Mouse (Mus musculus) left cerebral cortex, postnatal 10 days (tissue): ENCODE data around the gene Gper1. TPM values are rescaled to one million over a fixed set of nuclear protein-coding genes. Genes with fewer than 3 reads are reported as not detected.
"Not testable (repeated sequence)": the region's sequence is repeated elsewhere in the genome, so short reads cannot be mapped to it uniquely, and the experiment has no call there.

Experiments
- DNase-seq, 2 experiments: peaks; one replicate each; pipeline ENCODE4 v3.0.0; 2021 to 2022; ENCODE audit warnings: low spot score in 2 of 2, mixed read lengths in 1 of 2; ENCODE audit errors: extremely low spot score in 1 of 2
- intact Hi-C: fragments of 180-260 bp; cut with DNase I; formaldehyde crosslinking; loops from one replicate; pipeline ENCODE4 v1.15.1; 2025
- total RNA-seq, 2 experiments: library from RNA; stranded (reverse); gene quantifications; 2 replicates each; pipeline ENCODE4 v1.2.3; 2021

Gene Gper1
- total RNA-seq, 2 experiments from 2014 or later: 2.9 to 3.3 TPM

GRCm38 (mm10) chr5:139388694-139389675 lies 34.0 kb upstream of the Gper1 start:
- intact Hi-C loops: no loop called here
- peak; percentile 46 to 78 for DNase-seq

- DNase-seq: peak; percentile 36 to 79
Measured at GRCm38 (mm10) chr5:139389676-139390061, 33.3 kb upstream of the Gper1 start.

GRCm38 (mm10) chr5:139390324-139391119 lies 32.4 kb upstream of the Gper1 start:
- DNase-seq, intact Hi-C loops: not testable (repeated sequence)

More at GRCm38 (mm10) chr5:139389676-139390061, 33.3 kb upstream of the Gper1 start:
- intact Hi-C loops: no loop called here

DNA sequence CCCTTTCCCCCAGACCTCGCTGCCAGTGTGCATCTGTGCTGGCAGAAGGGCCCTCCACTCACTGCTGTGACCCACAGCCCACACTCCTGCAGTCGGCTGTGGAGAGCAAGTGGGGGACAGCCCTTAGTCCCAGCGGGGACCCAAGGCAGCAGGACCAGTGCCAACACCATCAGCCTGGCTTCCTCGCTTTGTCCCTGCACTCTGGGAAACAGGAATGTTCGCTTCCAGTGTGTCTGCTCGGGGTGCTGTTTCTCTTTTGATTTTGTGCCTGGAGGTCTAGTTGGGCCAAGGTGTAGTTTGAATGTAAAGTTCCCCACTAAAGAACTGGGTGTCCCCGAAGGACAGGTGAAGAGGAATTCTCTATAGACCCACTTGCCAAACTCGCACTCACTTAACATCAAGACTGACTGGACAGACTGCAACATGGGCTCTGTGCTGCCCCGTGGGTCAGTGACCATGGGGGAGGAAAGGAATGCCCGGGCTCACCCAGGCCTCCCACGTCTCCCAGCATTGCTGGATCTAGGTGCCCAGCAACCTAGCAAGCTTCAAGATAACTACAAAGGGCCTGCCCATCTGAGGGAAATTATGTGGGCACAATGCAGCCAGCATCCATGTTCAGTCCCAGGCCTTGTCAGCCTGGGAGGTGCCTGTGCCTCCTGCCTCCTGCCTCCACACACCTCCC lies 31.5 kb upstream of the Gper1 start:
- peak in 1 of 2 experiments; percentile 80 for DNase-seq
- intact Hi-C loops: no loop called here

- DNase-seq: no peak
- intact Hi-C loops: no loop called here
Measured at GRCm38 (mm10) chr5:139392219-139393196, 30.4 kb upstream of the Gper1 start.

GRCm38 (mm10) chr5:139393197-139393588 lies 29.8 kb upstream of the Gper1 start:
- DNase-seq: no peak
- intact Hi-C loops: no loop called here

DNA sequence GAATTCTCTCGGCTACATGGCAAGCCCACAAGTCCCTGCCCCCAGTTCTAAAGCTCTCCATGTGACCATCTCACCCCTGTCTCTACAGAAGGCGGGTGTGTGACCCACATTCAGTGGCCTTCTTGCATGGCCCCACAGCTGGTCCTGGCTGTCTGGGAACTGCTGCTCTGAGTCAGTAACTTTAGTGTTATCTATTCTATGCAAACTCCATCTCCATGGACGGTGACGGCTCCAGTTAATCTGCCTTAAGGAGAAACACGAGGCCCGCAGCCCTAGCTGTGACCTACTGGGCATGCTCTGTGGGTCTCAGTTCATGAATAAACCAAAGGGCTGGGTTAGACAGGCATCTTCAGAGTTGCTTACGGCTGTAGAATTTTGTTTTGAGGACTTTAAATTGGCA lies 28.6 kb upstream of the Gper1 start:
- DNase-seq: no peak
- intact Hi-C loops: no loop called here

DNA sequence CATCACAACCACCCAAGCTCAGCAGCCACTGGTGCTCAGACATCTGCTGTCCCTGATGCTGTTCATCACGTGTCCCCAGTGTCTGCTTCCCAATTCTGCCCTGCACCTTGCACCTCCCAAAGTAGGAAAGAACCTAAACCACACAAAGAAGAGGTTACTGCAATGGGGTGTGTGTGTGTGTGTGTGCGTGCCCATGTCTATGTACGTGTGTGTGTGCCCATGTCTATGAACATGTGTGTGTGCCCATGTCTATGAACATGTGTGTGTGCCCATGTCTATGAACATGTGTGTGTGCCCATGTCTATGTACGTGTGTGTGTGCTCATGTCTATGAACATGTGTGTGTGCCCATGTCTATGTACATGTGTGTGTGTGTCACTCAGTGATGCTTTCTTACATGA lies 27.4 kb upstream of the Gper1 start:
- no peak for DNase-seq
- intact Hi-C loops: loop anchor here (5.0 kb wide), 1 partner anchor 33 kb away; no protein-coding TSS in a partner anchor

DNA sequence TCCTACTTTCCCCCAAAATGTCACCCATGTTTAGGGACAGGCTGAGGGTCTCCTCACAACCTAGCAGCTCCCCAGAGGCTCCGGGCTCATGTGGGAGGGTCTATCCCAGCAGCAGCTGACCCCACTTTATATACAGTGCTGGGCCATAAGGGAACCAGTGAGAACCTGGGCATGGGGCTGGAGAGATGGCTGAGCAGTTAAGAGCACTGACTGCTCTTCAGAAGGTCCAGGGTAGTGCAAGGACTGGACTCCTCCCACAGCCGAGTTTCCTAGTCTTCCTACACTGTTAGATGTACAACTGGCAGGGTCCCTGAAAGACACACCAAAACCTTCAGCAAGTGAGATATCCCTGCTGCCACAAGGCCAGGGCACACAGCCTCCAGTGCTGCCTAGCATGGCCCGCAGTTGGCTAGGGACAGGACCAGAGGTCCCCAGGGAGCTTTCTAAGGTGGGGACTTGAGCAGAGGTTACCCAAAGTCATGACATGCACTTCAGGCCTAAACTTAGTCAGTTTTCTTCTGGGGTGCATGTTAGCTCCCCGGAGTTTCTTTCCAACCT lies 25.5 kb upstream of the Gper1 start:
- no peak for DNase-seq
- intact Hi-C loops: loop anchor here (5.0 kb wide), 1 partner anchor 35 kb away; no protein-coding TSS in a partner anchor

DNA sequence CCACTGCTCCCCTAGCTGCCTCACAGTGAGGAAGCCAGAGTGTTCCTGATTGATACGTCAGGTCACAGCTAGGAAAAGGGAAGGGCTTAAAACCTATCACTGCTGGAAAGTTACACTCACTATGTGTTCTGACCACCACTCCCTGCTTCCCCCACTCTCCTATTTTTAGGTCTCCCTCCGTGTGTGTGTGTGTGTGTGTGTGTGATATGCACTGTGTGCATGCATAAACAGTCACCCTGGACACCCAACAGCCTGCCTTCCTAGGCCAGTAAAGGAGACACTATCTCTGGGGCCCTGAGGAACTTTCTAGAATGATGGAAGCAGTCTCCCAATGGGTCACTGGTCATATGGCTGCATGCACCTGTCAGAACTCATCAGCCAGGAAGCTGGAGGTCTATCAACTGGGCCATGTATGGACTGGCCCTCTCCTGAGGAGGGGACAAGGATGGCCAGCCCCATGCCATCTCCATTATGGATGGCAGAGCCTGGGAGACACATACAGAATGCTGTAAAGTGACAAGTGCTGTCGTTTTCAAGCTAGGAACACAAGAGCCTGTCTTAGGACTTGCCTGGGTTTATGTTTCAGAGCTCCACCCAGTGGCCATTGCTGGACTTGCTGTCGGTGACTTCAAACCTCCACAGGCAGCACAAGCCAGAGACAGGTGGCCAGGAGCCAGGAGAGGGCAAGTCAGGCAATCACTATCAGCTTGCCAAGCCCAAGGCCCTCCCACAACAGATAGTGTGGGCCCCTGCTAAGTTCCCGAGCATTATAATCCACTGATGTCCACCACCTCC lies 24.8 kb upstream of the Gper1 start:
- intact Hi-C loops: loop anchor here (5.0 kb wide), 1 partner anchor 36 kb away; no protein-coding TSS in a partner anchor
- peak; percentile 89 to 95 for DNase-seq

DNA sequence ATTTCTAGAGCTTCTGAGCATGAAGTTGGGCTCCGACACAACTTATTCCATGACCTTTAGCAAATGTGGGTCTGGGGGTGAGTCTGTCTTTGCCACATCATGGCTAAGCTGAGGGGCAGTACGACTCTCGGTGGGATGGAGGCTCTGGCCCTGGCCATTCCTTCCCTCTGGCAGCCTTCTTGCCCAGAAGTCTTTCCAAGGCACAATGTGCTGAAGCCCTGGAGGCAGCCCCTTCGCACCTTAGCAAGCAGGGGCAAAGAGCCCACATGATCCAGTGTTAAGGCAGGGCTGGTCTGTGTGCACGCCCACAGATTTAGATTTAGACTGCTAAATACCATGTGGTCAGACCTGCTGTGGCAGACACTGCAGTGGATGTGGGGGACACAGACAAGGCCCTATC lies 24.2 kb upstream of the Gper1 start:
- intact Hi-C loops: loop anchor here (5.0 kb wide), 1 partner anchor 36 kb away; no protein-coding TSS in a partner anchor
- DNase-seq: no peak

- DNase-seq: no peak
Measured at GRCm38 (mm10) chr5:139399991-139400390, 23.0 kb upstream of the Gper1 start.

GRCm38 (mm10) chr5:139402106-139402505 lies 20.8 kb upstream of the Gper1 start:
- intact Hi-C loops: no loop called here
- DNase-seq: no peak

More at GRCm38 (mm10) chr5:139399991-139400390, 23.0 kb upstream of the Gper1 start:
- intact Hi-C loops: loop anchor here (5.0 kb wide), 1 partner anchor 38 kb away; no protein-coding TSS in a partner anchor

DNA sequence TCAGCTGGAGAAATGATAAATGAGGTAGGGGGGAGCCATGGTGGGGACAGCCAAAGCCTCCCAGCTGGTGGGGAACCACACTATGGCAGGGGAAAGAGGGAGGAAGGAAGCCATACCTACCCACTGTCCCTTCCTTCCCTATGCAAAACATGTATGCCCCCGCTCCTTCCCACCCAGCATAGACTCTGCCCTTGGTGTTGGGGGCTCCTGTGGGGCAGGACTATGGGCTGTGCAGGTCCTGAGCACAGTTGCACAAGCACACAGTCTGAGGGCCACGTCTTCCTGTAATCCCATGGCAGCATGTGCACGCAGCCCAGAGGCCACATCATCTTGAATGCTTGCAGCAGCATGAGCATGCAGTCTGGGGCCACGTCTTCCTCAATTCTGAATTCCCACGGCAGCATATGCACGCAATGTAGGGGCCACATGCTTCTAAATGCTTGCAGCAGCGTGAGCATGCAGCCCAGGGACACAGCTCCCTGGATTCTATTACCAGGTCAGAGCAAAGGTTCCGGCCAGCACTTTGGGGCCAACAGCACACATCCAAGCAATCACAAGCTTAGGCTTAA lies 19.2 kb upstream of the Gper1 start:
- intact Hi-C loops: no loop called here

DNA sequence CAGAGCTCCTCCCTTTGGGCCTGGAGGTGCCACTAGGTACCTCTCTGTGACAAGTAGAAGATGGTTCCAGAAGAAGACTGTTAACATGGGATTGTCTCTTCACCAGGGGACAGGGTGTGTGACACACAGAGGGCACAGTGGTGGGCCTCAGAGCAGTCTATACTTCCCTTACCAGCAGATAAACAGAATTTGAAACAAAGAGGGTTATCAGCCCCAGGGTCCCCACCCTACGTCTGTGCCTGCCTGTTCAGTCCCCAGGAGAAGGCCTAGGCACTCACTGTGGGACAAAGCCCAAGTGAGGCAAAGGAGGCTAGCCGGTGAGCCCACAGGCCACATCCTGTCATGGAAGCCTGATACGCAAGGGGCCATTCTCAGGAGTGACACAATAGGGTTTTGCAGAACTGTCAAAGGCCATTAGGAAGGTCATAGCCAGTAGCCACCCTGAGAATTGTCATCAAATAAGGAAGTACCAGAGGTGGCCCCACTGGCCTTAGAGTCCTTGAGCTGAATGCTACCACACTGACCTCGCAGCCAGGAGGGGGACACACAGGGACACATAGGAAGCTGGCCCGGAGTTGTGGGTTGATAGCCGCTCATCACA lies 18.1 kb upstream of the Gper1 start, which contains the start of gene C130050O18Rik:
C130050O18Rik (plus strand) TSS at position 480 of the 601 bp plus-strand sequence.
- intact Hi-C loops: no loop called here

More for the DNA sequence above, 19.2 kb upstream of the Gper1 start:
- no peak for DNase-seq

GRCm38 (mm10) chr5:139405478-139405877 lies 17.5 kb upstream of the Gper1 start:
- intact Hi-C loops: no loop called here
- DNase-seq: no peak

More for the DNA sequence above, 18.1 kb upstream of the Gper1 start, which contains the start of gene C130050O18Rik:
- no peak for DNase-seq
